Mouse (Mus musculus): Measurements from ENCODE around the gene 9430015G10Rik.

DNA sequence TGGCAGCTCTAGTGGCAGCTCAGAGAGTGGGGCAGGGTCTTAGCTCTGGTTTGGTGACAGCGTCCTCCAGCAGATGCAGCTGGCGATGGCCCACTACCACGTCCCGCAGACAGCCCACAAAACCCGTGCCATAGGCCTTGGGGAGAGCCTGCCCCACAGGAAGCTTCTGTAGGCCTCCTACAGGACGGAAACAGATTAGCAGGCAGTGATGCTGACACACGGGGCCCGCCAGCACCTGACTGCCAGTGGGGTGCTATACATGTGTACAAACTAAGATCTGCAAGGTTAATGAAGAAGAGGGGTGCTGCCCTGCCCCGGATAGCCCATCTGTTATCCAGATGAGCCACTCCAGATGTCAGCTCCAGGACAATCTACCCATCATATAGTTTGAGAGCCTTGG lies 56.7 kb downstream of the 9430015G10Rik start:
- TF ChIP-seq CTCF (IDR thresholded peaks at IDR 0.05; ENCODE audit: borderline replicate concordance, insufficient read depth, low read depth, low read length) (no peak), POLR2A (IDR thresholded peaks at IDR 0.05; ENCODE audit: borderline replicate concordance, insufficient read depth, low read length) (no peak)
